Mouse (Mus musculus): ENCODE results near the gene Itsn1.

Itsn1 gene

GRCm38 (mm10) chr16:91909569-91910335 is 180.7 kb downstream of the Itsn1 start:
- DNase-seq (ENCODE audit: low spot score) = no peak

GRCm38 (mm10) chr16:91917631-91918096 is 188.6 kb downstream of the Itsn1 start:
- peak; percentile 93 for DNase-seq (ENCODE audit: low spot score)

DNA sequence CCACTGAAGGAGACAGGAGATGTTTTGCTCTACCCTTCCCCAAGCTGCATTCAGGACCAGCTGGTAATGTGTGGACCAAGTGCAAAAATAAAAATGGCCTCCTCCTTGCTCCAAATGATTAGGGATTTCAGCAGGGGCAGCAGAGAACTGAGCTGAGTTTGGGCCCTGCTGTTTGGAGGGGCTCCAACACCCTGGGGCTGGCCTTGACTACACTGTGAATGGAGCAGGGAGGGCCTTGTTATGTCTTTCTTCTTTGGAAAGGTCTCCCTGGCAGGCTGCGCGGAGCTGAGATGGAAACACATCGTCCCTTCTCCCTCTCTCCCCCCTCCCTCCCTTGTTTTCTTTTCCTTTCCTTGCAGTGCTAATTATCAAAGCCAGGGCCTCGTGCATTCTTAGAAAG is 189.4 kb downstream of the Itsn1 start:
- DNase-seq (ENCODE audit: low spot score) = no peak

DNA sequence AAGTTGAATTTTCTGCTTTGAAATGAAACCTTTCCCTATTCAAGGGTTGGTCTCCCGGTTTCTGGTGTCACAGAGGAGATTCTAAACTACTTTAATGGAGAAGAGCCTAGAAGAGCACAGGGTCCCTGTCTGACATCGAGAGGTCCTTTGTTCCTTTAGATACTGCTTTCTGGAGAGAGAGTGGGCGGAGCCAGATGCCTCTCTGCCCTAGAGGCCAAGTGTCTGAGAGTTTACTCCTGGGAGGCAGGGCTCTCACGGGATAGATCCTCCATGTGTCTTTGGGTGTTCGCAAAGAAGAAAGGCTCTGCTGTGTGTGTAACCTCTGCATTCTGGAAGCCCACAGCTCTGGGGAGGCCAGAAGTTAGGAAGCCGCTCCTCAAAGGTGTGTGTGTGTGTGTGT is 190.0 kb downstream of the Itsn1 start:
- DNase-seq (ENCODE audit: low spot score) = peak; percentile 33

- no peak for DNase-seq (ENCODE audit: low spot score)
Observed at GRCm38 (mm10) chr16:91921340-91921739, 192.3 kb downstream of the Itsn1 start.

- no peak for DNase-seq (ENCODE audit: low spot score)
Observed at GRCm38 (mm10) chr16:91922939-91923338, 193.9 kb downstream of the Itsn1 start.

DNA sequence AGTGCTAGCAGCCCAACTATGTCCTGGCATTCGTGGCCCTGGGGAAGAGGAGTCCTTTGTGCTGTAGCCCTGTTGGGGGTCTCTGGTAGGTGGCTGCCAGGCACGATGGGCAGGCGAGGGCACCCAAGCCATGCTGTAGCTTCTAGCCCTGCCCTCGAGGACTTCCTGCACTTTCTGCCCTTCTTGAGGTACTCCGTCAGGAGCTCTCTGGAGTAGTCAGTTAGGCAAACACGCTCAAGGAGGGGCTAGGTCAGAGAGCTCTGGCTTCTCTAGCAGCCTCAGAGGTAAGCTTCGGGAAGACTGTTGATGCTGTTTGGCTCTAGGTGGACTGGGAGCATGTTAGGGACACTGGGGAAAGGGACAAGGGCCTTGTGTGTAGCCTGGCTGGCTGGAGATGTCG is 195.3 kb downstream of the Itsn1 start:
- no peak for DNase-seq (ENCODE audit: low spot score)

- DNase-seq (ENCODE audit: low spot score) = no peak
Observed at GRCm38 (mm10) chr16:91927911-91928630, 199.0 kb downstream of the Itsn1 start.

- DNase-seq (ENCODE audit: low spot score) = peak; percentile 98
Observed at GRCm38 (mm10) chr16:91931078-91932013, 202.3 kb downstream of the Itsn1 start.

DNA sequence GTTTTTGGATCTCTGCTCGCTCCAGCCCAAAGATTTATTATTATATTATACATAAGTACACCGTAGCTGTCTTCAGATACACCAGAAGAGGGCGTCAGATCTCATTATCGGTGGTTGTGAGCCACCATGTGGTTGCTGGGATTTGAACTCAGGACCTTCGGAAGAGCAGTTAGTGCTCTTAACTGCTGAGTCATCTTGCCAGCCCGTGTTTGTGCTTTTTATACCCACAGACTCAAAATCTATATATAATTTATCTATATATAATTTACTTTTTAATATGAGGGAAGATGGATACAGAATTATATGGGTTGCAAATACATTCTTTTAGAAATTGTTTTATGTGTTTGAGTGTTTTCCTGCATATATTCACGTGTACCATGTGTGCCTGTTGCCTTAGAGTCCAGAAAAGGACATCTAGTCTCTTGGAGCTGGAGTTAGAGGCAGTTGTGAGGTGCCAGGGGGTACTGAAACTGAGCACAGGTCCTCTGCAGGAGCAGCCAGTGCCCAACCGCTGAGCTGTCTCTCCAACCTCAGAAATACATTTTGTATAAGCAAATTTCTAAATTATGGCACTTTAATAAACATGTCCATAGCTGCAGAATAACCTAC is 203.1 kb downstream of the Itsn1 start:
- DNase-seq (ENCODE audit: low spot score) = no peak

DNA sequence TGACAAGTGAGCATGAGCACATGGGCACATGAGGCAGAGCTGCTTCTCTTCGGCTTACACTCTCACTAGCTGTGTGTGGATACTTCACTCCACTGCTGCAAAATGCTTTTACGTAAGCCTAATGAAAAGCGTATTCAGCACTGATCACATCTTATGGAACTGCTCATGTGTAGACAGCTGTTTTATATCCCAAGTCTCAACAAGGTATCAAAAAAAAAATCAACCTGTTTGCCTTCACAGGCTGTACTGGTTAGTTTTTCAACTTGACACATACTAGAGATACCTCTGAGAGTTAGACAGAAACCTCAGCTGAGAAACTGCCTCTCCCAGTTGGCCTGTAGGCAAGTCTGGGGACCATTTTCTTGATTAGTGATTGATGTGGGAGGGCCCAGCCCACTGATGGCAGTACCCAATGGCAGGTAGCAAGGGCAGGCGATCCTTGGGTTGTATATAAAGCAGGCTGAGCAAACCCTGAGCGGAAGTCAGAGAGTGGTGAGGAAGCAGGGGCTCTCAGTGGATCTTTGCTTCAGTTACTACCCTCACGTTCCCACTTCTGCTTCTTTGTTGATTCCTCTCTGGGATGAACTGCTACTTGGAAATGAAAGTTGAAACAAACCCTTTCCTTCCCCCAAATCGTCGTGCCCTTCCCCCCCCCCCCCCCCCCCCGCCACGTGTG is 203.9 kb downstream of the Itsn1 start:
- DNase-seq (ENCODE audit: low spot score) = no peak

GRCm38 (mm10) chr16:91935108-91935507 is 206.0 kb downstream of the Itsn1 start:
- DNase-seq (ENCODE audit: low spot score) = peak; percentile 68

DNA sequence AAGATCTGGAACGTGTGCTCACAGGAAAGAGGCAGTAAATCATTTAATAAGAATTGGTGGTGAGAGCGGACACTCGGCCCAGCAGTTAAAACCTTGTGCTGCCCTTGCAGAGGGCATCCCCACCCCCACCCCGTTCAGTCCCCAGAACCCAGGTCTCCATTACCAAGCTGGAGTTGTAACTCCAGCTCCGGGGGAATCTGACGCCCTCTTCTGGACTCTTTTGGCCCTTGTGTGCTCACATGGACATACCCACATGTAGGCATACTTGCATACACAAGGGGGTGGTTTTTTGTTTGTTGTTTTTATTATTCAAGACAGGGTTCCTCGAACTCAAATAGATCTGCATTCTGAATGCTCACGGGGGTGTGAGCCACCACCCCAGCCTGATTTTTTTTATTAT is 206.6 kb downstream of the Itsn1 start:
- DNase-seq (ENCODE audit: low spot score) = no peak

- peak; percentile 90 for DNase-seq (ENCODE audit: low spot score)
Observed at GRCm38 (mm10) chr16:91936340-91937030, 207.4 kb downstream of the Itsn1 start.

DNA sequence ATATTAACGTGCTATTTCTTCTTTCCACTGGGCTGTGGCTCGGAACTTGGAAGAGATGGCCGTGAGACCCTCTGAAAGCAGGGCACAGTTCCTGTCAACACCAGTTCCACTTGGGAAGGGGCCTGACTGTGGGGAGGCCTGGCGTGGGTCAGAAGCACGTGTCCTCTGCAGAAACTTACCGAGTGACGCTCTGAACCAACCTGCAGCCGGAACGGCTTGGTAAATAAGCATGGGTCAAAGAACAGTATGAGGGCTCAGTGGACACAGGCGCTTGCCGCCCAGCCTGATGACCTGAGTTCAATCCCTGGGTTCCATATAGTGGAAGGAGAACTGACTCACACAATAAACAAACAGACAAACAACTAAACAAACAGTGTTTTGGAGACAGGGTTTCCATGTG is 208.2 kb downstream of the Itsn1 start:
- DNase-seq (ENCODE audit: low spot score) = no peak

- DNase-seq (ENCODE audit: low spot score) = no peak
Observed at GRCm38 (mm10) chr16:91938141-91938540, 209.1 kb downstream of the Itsn1 start.

GRCm38 (mm10) chr16:91940726-91941125 is 211.6 kb downstream of the Itsn1 start:
- DNase-seq (ENCODE audit: low spot score) = no peak

- no peak for DNase-seq (ENCODE audit: low spot score)
Observed at GRCm38 (mm10) chr16:91942201-91942600, 213.1 kb downstream of the Itsn1 start.

- no peak for DNase-seq (ENCODE audit: low spot score)
Observed at GRCm38 (mm10) chr16:91946261-91946660, 217.2 kb downstream of the Itsn1 start.

- no peak for DNase-seq (ENCODE audit: low spot score)
Observed at GRCm38 (mm10) chr16:91947093-91947492, 218.0 kb downstream of the Itsn1 start.

DNA sequence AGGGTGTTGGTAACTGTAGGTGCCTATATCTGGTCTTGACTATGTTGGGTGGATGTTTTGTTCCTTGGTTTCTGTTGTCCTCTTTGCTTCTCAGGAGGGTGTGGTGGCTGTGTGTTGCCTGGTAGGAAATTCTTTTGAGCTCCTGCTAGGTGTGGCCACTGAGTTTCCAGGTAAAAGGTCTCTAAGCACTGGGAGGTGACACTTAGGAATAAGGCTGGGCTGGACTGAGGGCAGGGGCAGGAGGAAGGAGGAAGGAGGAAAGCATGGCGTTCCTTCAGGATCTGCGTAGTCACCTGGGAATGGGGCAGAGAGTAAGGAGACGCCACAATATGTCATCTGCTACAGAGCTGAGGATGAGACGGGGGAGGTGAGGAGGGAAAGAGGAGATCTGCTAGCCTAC is 224.9 kb downstream of the Itsn1 start:
- DNase-seq (ENCODE audit: low spot score) = no peak
